Mouse (Mus musculus) skeletal muscle tissue, adult 2 months (tissue): ENCODE results near the gene Dusp14.

Experiments used
- DNase-seq: peaks from one replicate; pipeline ENCODE4 v3.0.0-alpha.2; 2012; ENCODE audit warnings: low read depth, low spot score

Gene Dusp14

GRCm38 (mm10) chr11:84066927-84067645 is 2.0 kb downstream of the Dusp14 start:
- peak; percentile 59 for DNase-seq

DNA sequence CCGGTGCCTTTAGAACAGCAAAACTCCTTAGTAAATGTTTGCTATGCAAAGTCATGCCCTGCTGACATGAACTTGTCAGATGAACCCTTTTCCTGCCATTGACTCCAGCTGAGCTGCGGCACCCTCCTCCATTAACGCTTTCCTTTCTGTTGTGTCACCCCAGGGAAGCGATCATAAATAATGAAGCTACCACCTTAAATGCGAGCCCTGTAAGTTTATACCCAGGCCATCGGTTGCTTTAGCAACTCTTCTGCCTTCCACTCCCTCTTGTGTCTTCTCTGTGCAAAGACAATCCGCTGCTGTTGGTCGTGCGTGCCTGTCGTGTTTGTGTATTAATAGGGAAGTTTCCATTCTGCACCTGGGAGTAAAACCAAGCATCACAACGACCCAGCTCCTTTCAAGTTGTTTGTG is 3.0 kb downstream of the Dusp14 start:
- no peak for DNase-seq

DNA sequence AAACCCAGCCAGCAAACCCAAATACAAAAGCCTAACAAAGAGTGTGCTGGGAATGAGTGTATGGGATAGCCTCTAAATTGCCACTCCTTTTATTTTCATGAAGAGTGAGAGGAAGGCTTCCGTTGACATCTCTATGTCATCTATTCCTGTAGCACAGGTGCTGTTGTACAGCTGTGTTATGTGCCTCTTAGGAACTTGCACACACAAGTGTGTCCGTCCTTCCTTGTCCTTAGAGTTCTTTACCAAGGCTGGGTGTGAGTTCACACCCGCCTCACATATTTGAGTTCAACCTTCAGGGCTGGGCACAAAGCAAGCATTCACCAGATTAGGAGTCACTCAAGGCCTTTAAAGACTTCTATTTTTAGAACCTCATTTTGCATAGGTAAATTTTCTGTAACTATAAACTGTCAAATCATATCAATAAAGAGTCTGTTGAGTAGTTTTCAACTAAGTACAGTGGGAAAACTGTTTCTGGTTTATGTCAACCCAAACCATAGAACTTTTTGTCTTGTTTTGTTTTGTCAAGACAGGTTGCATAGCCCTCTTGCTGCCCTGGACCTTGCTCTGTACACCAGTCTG is 5.3 kb downstream of the Dusp14 start:
- DNase-seq: no peak

DNA sequence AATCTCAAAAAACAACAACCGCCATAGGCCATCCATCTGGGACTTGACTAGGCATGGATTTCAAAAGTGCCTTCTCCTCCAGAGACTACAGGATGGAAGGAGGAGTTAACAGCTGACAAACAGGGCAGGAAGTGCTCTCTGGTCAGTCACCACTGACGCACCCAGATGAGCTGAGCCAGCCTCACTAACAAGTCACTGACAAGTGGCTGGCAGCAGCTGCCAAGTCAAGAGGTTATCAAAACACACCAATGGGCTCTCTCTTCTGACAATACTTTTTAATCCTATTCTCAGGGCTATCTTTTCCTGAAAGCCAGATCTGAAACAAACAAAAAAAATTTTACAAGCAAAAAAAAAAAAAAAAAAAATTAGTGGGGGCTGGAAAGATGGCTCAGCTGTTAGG is 6.3 kb downstream of the Dusp14 start:
- DNase-seq: no peak

DNA sequence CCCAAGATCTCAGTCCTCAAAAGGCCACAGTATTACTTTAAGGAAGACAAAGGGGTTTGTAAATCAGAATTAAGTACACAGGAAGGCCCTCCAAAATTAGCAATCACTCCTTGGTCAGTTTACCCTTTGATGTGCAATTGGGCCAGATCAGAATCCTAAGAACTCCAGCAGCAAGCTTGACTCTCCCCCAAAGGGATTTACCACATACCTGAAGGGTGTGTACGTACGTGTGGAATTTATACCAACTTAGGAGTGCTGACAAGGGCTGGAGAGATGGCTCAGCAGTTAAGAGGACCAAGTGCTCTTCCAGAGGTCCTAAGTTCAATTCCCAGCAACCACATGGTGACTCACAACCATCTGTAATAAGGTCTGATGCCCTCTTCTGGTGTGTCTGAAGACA is 7.2 kb downstream of the Dusp14 start:
- DNase-seq: no peak

GRCm38 (mm10) chr11:84060635-84061034 is 8.4 kb downstream of the Dusp14 start:
- no peak for DNase-seq

GRCm38 (mm10) chr11:84059784-84060183 is 9.3 kb downstream of the Dusp14 start:
- no peak for DNase-seq

- DNase-seq: no peak
These were observed 11.6 kb downstream of the Dusp14 start for GRCm38 (mm10) chr11:84057418-84057817.

- DNase-seq: peak; percentile 81
These were observed 15.4 kb downstream of the Dusp14 start for GRCm38 (mm10) chr11:84053524-84054163.

DNA sequence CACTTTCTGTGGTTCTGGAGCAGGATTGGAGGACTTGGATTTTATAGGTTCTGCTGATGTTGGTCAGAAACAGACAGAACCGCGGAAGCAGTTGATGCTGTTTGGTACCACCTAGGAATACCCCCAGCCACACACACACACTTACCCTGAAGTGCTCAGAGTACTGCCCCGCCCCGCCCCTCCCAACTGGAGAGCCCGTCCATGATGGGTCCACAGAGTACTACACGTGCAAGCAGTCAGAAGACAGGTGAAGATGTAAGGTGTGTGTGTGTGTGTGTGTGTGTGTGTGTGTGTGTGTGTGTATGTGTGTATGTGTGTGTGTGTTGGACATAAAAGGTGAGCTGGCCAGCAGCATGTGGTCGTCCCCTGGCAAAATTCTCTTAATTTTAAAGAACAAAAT is 16.0 kb downstream of the Dusp14 start:
- DNase-seq: no peak

DNA sequence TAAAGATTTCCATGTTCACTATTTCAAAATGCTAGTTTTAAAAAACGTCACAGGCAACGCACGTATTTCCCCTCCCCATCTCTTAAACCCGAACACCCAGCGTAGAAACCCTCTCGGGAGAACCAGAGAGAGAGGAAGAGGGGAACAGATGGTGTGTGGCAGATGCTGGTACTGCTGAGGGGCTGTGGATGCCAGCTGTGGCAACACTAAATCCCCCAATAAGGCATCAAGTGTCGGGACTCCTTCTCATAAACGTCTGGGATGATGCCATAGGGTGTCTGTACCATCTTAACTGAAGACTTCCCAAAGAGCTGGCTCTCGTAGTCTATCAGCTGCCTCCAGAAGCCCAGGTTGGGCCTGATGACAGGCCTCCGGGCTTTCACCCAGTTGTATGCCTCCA is 20.6 kb downstream of the Dusp14 start:
- DNase-seq: no peak

- no peak for DNase-seq
These were observed 21.8 kb downstream of the Dusp14 start for GRCm38 (mm10) chr11:84047270-84047669.

GRCm38 (mm10) chr11:84044988-84045387 is 24.1 kb downstream of the Dusp14 start:
- no peak for DNase-seq

- peak; percentile 38 for DNase-seq
These were observed 26.0 kb downstream of the Dusp14 start for GRCm38 (mm10) chr11:84042808-84043762.

GRCm38 (mm10) chr11:84040621-84041020 is 28.4 kb downstream of the Dusp14 start:
- no peak for DNase-seq

DNA sequence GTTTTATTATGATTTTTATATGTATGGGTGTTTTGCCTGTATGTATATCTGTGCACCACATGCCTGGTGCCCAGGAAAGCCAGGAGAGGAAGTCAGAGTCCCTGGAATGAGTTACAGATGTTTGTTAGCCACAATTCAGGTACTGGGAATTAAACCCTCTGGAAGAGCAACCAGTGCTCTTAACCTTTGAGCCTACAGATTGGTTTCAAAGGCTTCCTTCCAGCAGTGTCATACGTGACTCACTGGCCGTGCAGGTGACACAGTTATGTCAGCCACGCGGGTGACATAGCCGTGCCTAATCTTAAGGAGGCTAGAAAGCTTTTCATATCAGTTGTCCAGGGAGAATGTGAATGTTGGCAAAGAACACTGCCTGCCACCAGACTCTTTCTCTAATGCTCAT is 35.4 kb downstream of the Dusp14 start:
- no peak for DNase-seq

GRCm38 (mm10) chr11:84032559-84032958 is 36.5 kb downstream of the Dusp14 start:
- no peak for DNase-seq

- DNase-seq: no peak
These were observed 37.1 kb downstream of the Dusp14 start for GRCm38 (mm10) chr11:84031971-84032370.

DNA sequence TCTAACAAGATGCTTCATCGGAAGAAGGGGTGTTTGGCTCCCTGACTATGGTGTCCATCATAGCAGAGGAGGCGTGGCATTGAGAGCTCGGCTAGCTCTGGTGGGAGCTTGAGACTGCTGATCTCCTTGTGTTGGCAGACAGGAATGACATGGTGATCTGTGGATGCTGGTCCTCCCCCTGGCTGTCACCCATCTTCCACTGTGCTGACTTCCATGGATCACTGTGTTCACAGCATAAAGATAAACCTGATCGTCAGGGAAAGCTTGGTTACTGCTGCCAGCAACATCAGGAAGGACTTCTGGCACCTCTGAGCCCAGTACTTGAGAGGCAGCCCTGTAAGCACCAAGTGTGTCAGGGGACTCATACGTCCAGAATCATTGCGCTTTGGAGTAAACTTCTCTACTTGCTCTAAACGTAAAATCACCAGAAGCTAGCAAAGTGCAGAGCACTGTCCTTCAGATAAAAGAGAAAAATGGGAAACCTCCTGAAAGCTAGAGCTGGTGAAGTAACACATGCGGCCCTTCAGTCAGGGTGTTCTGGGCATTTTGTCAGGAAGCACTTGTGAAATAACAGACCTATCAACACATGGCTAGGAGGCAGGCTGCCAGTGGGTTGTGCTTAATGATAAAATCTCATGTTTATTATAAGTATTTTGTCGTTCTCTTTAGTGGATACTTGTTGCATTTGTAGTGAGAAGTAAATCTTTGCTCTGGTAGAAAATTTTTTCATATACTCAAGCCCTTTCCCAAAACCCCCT is 40.6 kb downstream of the Dusp14 start:
- DNase-seq: peak; percentile 47

DNA sequence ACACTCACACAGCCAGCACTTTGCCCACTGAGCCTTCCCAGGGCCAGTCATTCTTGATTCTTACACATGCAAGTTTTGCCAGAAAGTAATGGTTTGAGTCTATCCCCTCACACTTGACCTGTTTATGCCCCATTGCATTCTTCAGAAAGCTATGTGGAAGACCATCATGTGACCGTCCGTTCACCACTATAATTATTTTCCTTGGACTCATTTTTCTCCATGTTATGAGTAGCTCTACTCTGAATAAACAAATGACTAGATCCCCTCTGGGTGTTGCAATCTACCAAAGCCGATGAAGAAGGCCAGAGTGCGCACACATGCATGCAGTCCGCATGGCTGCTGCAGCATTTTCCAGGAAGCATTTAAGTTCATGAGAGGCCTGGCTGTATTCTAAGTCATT is 41.8 kb downstream of the Dusp14 start:
- DNase-seq: no peak
